Mouse (Mus musculus): ENCODE measurements around the gene Prokr2. TPM values are rescaled to one million over a fixed set of nuclear protein-coding genes. Genes with fewer than 3 reads are reported as not detected.

Gene Prokr2
- polyA plus RNA-seq, 1 experiment, result 0.10 TPM

GRCm38 (mm10) chr2:132390607-132391160 is 5.4 kb upstream of the Prokr2 start:
- no peak overlapping the region for H3K4me3 ChIP-seq (replicated peaks)
- no peaks in the 10 kb centered on the region for H3K36me3 ChIP-seq (replicated peaks; ENCODE audit: low read length)
- no peaks in the 10 kb centered on the region; the same call in 1 of the 2 replicates for H3K4me1 ChIP-seq
- TF ChIP-seq FLI1 (IDR thresholded peaks at IDR 0.05; ENCODE audit: low read length) (no peak), GATA1 (IDR thresholded peaks at IDR 0.05; ENCODE audit: borderline replicate concordance, low read length) (no peak)
- H3K27me3 ChIP-seq (replicated peaks), result peaks cover 44% of the 10 kb centered on the region
- peaks cover 4% of the 10 kb centered on the region; the same call in 1 of the 2 replicates for H3K9me3 ChIP-seq

GRCm38 (mm10) chr2:132389562-132389961 is 4.3 kb upstream of the Prokr2 start:
- H3K36me3 ChIP-seq (replicated peaks; ENCODE audit: low read length), result no peaks in the 10 kb centered on the region
- H3K4me3 ChIP-seq (replicated peaks), result no peak overlapping the region

GRCm38 (mm10) chr2:132384511-132385193 is 595 bp downstream of the Prokr2 start:
- Histone ChIP-seq H3K9me3 (peaks cover 4% of the 10 kb centered on the region; the same call in 1 of the 2 replicates), H3K36me3 (replicated peaks; ENCODE audit: low read length) (no peaks in the 10 kb centered on the region), H3K4me1 (peaks cover 13% of the 10 kb centered on the region), H3K27me3 (replicated peaks) (peaks cover 80% of the 10 kb centered on the region), H3K4me3 (replicated peaks) (peak overlapping the region; percentile 83)
- no peak for TF ChIP-seq GATA1 (IDR thresholded peaks at IDR 0.05; ENCODE audit: borderline replicate concordance, low read length)
- TF ChIP-seq FLI1 (IDR thresholded peaks at IDR 0.05; ENCODE audit: low read length), result no peak

More at GRCm38 (mm10) chr2:132389562-132389961, 4.3 kb upstream of the Prokr2 start:
- Histone ChIP-seq H3K27me3 (replicated peaks) (peaks cover 54% of the 10 kb centered on the region), H3K9me3 (peaks cover 4% of the 10 kb centered on the region; the same call in 1 of the 2 replicates), H3K4me1 (peaks cover 10% of the 10 kb centered on the region)
- TF ChIP-seq FLI1 (IDR thresholded peaks at IDR 0.05; ENCODE audit: low read length), result no peak
- TF ChIP-seq GATA1 (IDR thresholded peaks at IDR 0.05; ENCODE audit: borderline replicate concordance, low read length), result no peak

DNA sequence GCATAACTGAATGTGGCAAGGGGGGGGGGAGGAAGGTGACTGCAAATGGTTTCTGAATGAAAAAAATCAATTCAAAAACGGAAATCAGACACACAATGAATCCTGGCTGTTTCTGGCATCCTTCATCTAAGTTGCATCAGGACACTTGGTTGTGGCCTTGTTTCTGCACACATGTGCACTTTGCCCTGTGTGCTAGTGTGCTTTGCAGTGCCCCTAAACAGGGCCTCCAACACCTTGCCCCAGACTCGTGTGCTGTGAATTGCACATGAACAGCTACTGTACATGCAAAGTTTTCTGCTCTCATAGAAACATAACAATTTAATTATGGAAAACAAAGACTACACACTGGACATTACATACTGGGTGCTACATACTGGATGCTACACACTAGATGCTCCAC is 2.9 kb downstream of the Prokr2 start:
- Histone ChIP-seq H3K36me3 (replicated peaks; ENCODE audit: low read length) (no peaks in the 10 kb centered on the region), H3K9me3 (peaks cover 4% of the 10 kb centered on the region; the same call in 1 of the 2 replicates), H3K4me3 (replicated peaks) (no peak overlapping the region), H3K27me3 (replicated peaks) (peaks cover 76% of the 10 kb centered on the region), H3K4me1 (peaks cover 27% of the 10 kb centered on the region)
- no peak for TF ChIP-seq FLI1 (IDR thresholded peaks at IDR 0.05; ENCODE audit: low read length)
- no peak for TF ChIP-seq GATA1 (IDR thresholded peaks at IDR 0.05; ENCODE audit: borderline replicate concordance, low read length)

DNA sequence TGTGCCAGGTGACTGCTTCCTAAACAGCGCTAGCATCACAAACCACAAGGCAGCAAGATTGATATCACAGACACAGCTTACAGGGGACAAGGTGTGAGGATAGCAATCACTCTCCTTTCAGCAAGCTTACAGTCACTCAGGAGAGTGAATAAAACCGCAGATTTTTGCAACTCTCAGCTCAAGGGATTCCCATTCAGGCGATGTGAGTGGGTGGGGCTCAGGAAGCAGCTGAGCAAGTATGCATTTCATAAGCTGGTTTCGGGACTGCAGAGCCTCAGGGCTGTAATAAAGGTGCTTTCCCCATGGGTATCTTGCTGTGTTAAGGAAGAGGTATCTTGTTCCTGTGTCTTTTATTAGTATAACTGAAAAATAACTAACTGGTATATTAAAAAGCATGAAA is 5.6 kb downstream of the Prokr2 start:
- Histone ChIP-seq H3K27me3 (replicated peaks) (peaks cover 52% of the 10 kb centered on the region), H3K9me3 (no peaks in the 10 kb centered on the region), H3K36me3 (replicated peaks; ENCODE audit: low read length) (no peaks in the 10 kb centered on the region), H3K4me3 (replicated peaks) (no peak overlapping the region), H3K4me1 (peaks cover 19% of the 10 kb centered on the region)
- TF ChIP-seq FLI1 (IDR thresholded peaks at IDR 0.05; ENCODE audit: low read length), result no peak
- TF ChIP-seq GATA1 (IDR thresholded peaks at IDR 0.05; ENCODE audit: borderline replicate concordance, low read length), result no peak

- Histone ChIP-seq H3K4me1 (peaks cover 14% of the 10 kb centered on the region; the same call in 1 of the 2 replicates), H3K36me3 (replicated peaks; ENCODE audit: low read length) (no peaks in the 10 kb centered on the region), H3K27me3 (replicated peaks) (peaks cover 42% of the 10 kb centered on the region), H3K9me3 (peaks cover 4% of the 10 kb centered on the region), H3K4me3 (replicated peaks) (no peak overlapping the region)
- TF ChIP-seq FLI1 (IDR thresholded peaks at IDR 0.05; ENCODE audit: low read length), result no peak
- no peak for TF ChIP-seq GATA1 (IDR thresholded peaks at IDR 0.05; ENCODE audit: borderline replicate concordance, low read length)
These were observed 6.6 kb downstream of the Prokr2 start for GRCm38 (mm10) chr2:132378602-132379150.

GRCm38 (mm10) chr2:132377436-132377835 is 7.8 kb downstream of the Prokr2 start:
- Histone ChIP-seq H3K27me3 (replicated peaks) (peaks cover 35% of the 10 kb centered on the region), H3K36me3 (replicated peaks; ENCODE audit: low read length) (no peaks in the 10 kb centered on the region), H3K4me3 (replicated peaks) (no peak overlapping the region), H3K4me1 (peaks cover 14% of the 10 kb centered on the region; the same call in 1 of the 2 replicates), H3K9me3 (peaks cover 8% of the 10 kb centered on the region)
- TF ChIP-seq FLI1 (IDR thresholded peaks at IDR 0.05; ENCODE audit: low read length) (no peak), GATA1 (IDR thresholded peaks at IDR 0.05; ENCODE audit: borderline replicate concordance, low read length) (no peak)

GRCm38 (mm10) chr2:132375721-132376120 is 9.5 kb downstream of the Prokr2 start:
- peaks cover 8% of the 10 kb centered on the region for H3K9me3 ChIP-seq
- peaks cover 20% of the 10 kb centered on the region for H3K27me3 ChIP-seq (replicated peaks)
- H3K4me1 ChIP-seq, result peaks cover 14% of the 10 kb centered on the region; the same call in 1 of the 2 replicates
- H3K4me3 ChIP-seq (replicated peaks), result no peak overlapping the region
- no peaks in the 10 kb centered on the region for H3K36me3 ChIP-seq (replicated peaks; ENCODE audit: low read length)
- TF ChIP-seq GATA1 (IDR thresholded peaks at IDR 0.05; ENCODE audit: borderline replicate concordance, low read length), result no peak
- no peak for TF ChIP-seq FLI1 (IDR thresholded peaks at IDR 0.05; ENCODE audit: low read length)

- TF ChIP-seq GATA1 (IDR thresholded peaks at IDR 0.05; ENCODE audit: borderline replicate concordance, low read length), result no peak
- no peaks in the 10 kb centered on the region for H3K36me3 ChIP-seq (replicated peaks; ENCODE audit: low read length)
- H3K9me3 ChIP-seq, result peaks cover 8% of the 10 kb centered on the region
- H3K4me3 ChIP-seq (replicated peaks), result no peak overlapping the region
- peaks cover 19% of the 10 kb centered on the region for H3K27me3 ChIP-seq (replicated peaks)
- peaks cover 14% of the 10 kb centered on the region; the same call in 1 of the 2 replicates for H3K4me1 ChIP-seq
These were observed 10.1 kb downstream of the Prokr2 start for GRCm38 (mm10) chr2:132375135-132375534.

- no peaks in the 10 kb centered on the region for H3K36me3 ChIP-seq (replicated peaks; ENCODE audit: low read length)
- peaks cover 12% of the 10 kb centered on the region; the same call in 1 of the 2 replicates for H3K4me1 ChIP-seq
- peaks cover 8% of the 10 kb centered on the region for H3K9me3 ChIP-seq
- peaks cover 8% of the 10 kb centered on the region for H3K27me3 ChIP-seq (replicated peaks)
- TF ChIP-seq GATA1 (IDR thresholded peaks at IDR 0.05; ENCODE audit: borderline replicate concordance, low read length) (no peak), FLI1 (IDR thresholded peaks at IDR 0.05; ENCODE audit: low read length) (no peak)
- H3K4me3 ChIP-seq (replicated peaks), result no peak overlapping the region
These were observed 11.5 kb downstream of the Prokr2 start for GRCm38 (mm10) chr2:132373748-132374147.

Measured in megakaryocyte, embryonic 14.5 days (primary cell).